Mouse (Mus musculus): Measurements from ENCODE around the gene Poc1a. TPM values are rescaled to one million over a fixed set of nuclear protein-coding genes. Genes with fewer than 3 reads are reported as not detected.

The Poc1a gene
- total RNA-seq, 2 experiments from 2014 or later: 18.6 to 19.6 TPM

- intact Hi-C loops (cut with DNase I): no loop called here
- Histone ChIP-seq H3K4me3 (no peak overlapping the region), H3K27ac (no peak overlapping the region)
- TF ChIP-seq CTCF (IDR thresholded peaks at IDR 0.05): no peak
- no peak for DNase-seq (ENCODE audit: extremely low spot score in 1 of 2, low spot score in 2 of 2)
Measured at GRCm38 (mm10) chr9:106242813-106243488, 37.9 kb upstream of the Poc1a start.

- TF ChIP-seq CTCF (IDR thresholded peaks at IDR 0.05): no peak
- intact Hi-C loops (cut with DNase I): no loop called here
- H3K27ac ChIP-seq: no peak overlapping the region
- no peak overlapping the region for H3K4me3 ChIP-seq
- DNase-seq (ENCODE audit: extremely low spot score in 1 of 2, low spot score in 2 of 2): no peak
Measured at GRCm38 (mm10) chr9:106249550-106249949, 31.3 kb upstream of the Poc1a start.

DNA sequence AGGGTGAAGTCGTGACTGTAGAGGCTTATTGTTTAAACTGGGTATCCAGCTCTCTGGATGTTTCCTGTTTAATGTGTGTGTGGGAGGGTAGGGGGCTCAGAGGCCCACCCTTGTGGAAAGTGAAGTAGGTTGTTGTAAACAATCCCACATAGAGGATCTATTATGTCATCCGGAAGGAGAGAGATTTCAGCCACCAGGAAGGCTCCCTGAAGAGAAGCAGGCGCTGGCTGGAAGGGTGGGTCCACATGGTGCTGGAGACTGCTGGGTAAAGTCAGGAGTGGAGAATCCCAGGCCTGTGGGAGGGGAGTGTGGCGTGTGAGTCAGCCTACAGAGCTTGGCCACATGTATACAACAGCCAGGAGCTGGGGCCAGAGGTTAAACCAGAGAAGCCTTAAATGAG, 30.6 kb upstream of the Poc1a start:
- H3K4me3 ChIP-seq: no peak overlapping the region
- no peak for TF ChIP-seq CTCF (IDR thresholded peaks at IDR 0.05)
- no peak overlapping the region for H3K27ac ChIP-seq
- intact Hi-C loops (cut with DNase I): no loop called here
- DNase-seq (ENCODE audit: extremely low spot score in 1 of 2, low spot score in 2 of 2): no peak

- Histone ChIP-seq H3K4me3 (no peak overlapping the region), H3K27ac (no peak overlapping the region)
- no peak for DNase-seq (ENCODE audit: extremely low spot score in 1 of 2, low spot score in 2 of 2)
- TF ChIP-seq CTCF (IDR thresholded peaks at IDR 0.05): no peak
- intact Hi-C loops (cut with DNase I): no loop called here
Measured at GRCm38 (mm10) chr9:106251066-106251465, 29.8 kb upstream of the Poc1a start.

DNA sequence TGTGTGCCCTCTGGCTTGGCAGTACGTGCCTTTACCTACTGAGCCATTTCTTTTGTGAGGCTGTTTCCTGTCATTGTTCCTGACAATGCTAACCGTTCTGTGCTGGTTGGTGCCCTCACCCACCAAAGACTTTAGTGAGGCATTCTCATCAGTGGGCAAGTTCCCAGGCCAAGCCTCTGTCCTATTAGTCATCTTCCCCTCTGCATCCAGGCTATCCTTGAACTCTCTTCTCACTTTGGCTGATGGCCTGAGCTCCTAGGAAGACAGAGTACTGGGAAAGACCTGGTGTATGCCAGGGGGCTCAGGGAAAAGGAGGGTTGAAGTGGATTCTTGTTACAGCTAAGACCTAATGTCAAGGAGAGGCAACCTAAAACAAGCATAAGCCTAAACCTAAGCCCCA, 26.9 kb upstream of the Poc1a start:
- Histone ChIP-seq H3K4me3 (no peak overlapping the region), H3K27ac (no peak overlapping the region)
- no peak for DNase-seq (ENCODE audit: extremely low spot score in 1 of 2, low spot score in 2 of 2)
- no peak for TF ChIP-seq CTCF (IDR thresholded peaks at IDR 0.05)
- intact Hi-C loops (cut with DNase I): no loop called here

DNA sequence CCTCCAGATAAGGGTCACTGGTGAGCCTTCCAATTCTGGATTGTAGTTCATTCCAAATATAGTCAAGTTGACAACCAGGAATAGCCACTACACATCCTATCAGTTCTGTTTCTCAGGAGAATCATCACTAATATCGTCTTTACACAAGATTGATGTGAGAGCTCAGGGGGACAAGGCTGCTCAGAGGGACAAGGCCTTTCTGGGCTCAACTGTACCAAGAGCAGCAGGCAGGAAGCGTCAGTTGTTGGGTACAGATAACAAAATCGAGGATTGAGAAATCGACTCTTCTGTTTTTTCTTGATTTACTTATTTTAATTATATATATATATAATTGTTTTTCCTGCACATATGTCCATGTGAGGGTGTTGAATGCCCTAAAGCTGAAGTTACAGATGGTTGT, 22.4 kb upstream of the Poc1a start:
- Histone ChIP-seq H3K4me3 (no peak overlapping the region), H3K27ac (no peak overlapping the region)
- no peak for DNase-seq (ENCODE audit: extremely low spot score in 1 of 2, low spot score in 2 of 2)
- intact Hi-C loops (cut with DNase I): no loop called here
- TF ChIP-seq CTCF (IDR thresholded peaks at IDR 0.05): no peak

DNA sequence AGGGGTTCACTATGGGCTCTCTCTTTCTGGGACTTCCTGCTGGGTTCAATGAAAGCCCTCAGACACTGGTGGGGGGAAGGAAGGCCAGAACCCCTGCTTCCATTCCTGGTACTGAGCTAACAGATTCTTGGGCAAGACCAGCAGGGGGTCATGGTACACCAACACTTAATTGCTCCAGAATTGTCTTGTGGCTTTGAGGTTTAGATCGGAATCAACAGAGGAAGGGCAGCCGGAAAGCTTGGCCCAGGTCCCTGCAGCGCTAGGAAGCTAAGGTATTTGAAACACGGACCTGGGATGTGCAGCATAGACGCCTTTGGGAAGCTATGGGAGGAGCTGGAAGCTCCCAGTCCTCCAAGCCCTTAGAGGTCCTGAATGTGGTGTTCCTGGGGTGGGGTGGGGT, 21.9 kb upstream of the Poc1a start:
- TF ChIP-seq CTCF (IDR thresholded peaks at IDR 0.05): no peak
- DNase-seq (ENCODE audit: extremely low spot score in 1 of 2, low spot score in 2 of 2): no peak
- Histone ChIP-seq H3K27ac (no peak overlapping the region), H3K4me3 (no peak overlapping the region)
- intact Hi-C loops (cut with DNase I): no loop called here

DNA sequence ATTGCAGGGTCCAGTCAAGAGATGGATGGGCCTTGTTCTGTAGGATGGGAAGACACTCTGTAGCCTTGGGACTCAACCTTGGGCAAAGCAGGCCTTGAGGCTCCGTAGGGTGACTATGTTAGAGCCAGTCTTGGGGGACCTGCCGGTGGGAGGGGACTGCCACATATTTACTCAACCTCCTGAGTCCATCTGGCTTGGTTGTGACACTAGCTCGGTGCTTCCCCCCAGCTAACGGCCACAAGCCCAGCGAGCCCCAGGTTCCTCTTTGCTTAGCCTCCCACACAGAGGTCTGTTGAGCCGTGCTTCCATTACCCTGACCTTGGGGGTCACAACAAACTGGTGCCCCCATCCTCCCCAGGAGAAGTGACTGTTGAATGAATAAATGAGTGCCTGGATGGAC, 19.8 kb upstream of the Poc1a start:
- Histone ChIP-seq H3K4me3 (no peak overlapping the region), H3K27ac (no peak overlapping the region)
- TF ChIP-seq CTCF (IDR thresholded peaks at IDR 0.05): no peak
- DNase-seq (ENCODE audit: extremely low spot score in 1 of 2, low spot score in 2 of 2): no peak
- intact Hi-C loops (cut with DNase I): no loop called here

- intact Hi-C loops (cut with DNase I): no loop called here
- no peak for DNase-seq (ENCODE audit: extremely low spot score in 1 of 2, low spot score in 2 of 2)
- no peak overlapping the region for H3K27ac ChIP-seq
- no peak for TF ChIP-seq CTCF (IDR thresholded peaks at IDR 0.05)
- no peak overlapping the region for H3K4me3 ChIP-seq
Measured at GRCm38 (mm10) chr9:106261491-106261890, 19.4 kb upstream of the Poc1a start.

DNA sequence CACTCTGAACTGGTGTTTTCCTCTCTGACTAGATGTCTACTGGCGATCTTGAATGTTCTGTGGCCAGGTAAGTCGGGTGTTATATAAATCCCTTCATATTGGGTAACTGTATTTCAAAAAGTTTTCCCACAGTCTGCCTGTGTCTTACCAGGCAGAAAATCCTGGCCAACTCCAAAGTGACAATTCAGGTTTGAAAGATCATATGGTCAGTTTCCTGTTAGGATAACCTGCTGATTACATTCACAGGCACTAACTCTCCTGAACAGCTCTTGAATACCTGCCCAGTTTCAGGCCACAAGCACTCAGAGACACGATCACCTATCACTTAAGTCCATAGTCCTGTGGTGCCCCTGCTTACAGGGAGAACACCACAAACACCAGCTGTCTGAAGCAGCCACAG, 18.8 kb upstream of the Poc1a start:
- TF ChIP-seq CTCF (IDR thresholded peaks at IDR 0.05): no peak
- intact Hi-C loops (cut with DNase I): no loop called here
- Histone ChIP-seq H3K4me3 (no peak overlapping the region), H3K27ac (no peak overlapping the region)
- no peak for DNase-seq (ENCODE audit: extremely low spot score in 1 of 2, low spot score in 2 of 2)

DNA sequence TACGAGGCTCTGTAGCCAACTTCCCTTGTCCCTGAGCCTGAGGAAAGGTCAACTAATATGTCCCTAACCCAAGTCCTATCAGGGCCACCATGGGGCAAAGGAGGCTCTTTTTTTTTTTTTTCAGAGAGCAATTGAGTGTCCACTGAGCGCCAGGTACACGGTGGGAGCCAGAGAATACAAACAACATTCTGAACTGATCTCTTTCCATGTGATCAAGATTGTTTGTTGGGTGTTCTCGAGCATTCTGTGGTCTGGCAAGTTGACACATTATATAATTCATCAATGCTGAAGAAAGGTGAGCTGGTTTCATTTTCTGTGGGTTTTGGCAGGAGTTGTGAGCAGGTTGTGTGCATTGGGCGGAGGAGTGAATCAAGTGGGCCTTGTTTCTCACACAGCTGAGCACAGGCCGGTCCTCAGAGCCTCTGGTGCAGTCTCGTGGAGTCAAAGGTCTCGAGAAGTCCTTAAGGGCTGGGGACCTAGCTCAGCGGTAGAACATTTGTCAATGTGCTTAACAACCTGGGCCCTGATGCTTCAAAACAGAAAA, 17.4 kb upstream of the Poc1a start:
- no peak overlapping the region for H3K4me3 ChIP-seq
- no peak for TF ChIP-seq CTCF (IDR thresholded peaks at IDR 0.05)
- DNase-seq (ENCODE audit: extremely low spot score in 1 of 2, low spot score in 2 of 2): no peak
- intact Hi-C loops (cut with DNase I): no loop called here
- H3K27ac ChIP-seq: no peak overlapping the region

DNA sequence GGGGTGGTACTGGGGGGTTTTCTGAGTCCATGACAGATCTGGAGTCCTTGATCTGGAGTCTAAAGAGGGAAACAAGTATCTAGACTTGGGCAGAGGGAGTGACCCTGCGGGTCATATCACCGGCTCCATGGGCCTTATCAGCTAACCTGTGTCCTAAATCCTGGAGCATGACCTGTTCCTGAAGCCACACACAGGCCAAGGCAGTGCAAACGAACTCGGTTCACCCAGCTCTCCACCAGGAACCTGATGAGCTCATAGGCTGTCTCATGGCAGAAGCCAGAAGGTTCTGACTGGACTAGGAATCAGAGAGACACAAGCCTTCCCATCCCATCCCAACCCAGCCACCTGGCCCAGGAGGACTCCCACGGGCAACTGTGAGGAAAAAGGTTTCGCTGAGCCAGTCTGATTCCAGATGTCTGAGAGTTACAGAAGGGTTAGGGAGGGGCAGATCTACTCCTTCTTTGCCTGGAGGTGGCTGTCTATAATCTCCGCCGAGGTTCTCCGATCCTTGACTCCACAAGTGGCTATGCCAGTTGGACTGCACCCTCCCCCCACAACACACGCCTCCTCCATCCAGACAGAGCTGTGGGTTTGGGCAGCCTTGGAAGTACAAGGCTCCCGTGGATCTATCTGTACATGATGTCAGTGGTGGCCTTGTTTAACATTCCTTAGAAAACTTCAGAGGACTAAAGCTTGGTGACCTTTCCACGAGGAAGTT, 15.3 kb upstream of the Poc1a start:
- TF ChIP-seq CTCF (IDR thresholded peaks at IDR 0.05): no peak
- intact Hi-C loops (cut with DNase I): no loop called here
- DNase-seq (ENCODE audit: extremely low spot score in 1 of 2, low spot score in 2 of 2): no peak
- Histone ChIP-seq H3K4me3 (no peak overlapping the region), H3K27ac (no peak overlapping the region)

All from left cerebral cortex, adult 2 months (tissue).